Mouse (Mus musculus) megakaryocyte progenitor cell, adult 5-6 weeks (primary cell): Measurements from ENCODE around the gene Rsph6a. TPM values are rescaled to one million over a fixed set of nuclear protein-coding genes. Genes with fewer than 3 reads are reported as not detected.
A peak's percentile ranks its signal among the peaks of the same experiment; 100 is the strongest.

Source experiments
- ATAC-seq: replicated peaks from 2 replicates; pipeline ENCODE4 v1.8.0; 2016; ENCODE audit warnings: mild to moderate bottlenecking, moderate TSS enrichment, inconsistent platforms; ENCODE audit not compliant: poor library complexity
- total RNA-seq, 2 experiments: library from RNA; stranded (forward) in 1 of 2; stranded (reverse) in 1 of 2; fragments of 157-497, 149-512 nt in 1 of 2; fragments of 200-1000 nt in 1 of 2; gene quantifications; 2 replicates each; pipeline versions ENCODE4 v1.2.3 to v1.2.4; 2015 to 2017

Gene Rsph6a
- total RNA-seq, 2 experiments from 2014 or later = not detected

DNA sequence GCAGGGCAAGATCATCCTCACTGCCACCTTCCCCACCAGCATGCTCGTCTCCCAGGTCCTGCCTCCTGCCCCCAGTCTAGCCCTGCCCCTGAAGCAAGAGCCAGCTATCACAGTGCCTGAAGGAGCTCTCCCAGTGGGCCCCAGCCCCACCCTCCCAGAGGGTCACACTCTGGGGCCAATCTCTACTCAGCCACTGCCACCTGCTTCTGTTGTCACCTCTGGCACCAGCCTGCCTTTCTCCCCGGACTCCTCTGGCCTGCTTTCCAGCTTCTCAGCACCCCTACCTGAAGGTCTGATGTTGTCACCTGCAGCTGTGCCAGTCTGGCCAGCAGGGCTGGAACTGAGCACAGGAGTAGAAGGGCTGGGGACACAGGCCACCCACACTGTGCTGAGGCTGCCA lies 42.7 kb downstream of the Rsph6a start:
- no peak for ATAC-seq

GRCm38 (mm10) chr7:19097863-19098262 lies 43.4 kb downstream of the Rsph6a start:
- no peak for ATAC-seq

DNA sequence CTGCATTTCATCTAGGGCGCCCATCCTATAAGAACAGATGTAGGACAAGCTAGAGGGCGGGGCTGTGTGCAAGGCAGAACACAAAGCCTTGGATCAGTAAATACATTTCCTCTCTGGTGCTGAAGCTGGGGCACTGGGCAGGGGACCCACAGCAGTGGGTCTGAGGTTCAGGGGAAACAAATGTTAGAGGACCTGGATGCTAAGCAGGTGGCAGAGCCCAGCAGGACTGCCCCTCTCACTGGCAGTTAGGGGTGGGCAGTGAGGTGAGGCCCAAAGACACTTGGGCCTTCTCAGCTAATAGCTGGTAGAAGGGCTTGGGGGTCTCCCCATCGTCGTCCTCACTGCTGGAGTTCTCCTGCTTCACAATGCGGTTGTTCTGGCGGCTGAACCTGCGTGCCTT lies 44.3 kb downstream of the Rsph6a start:
- ATAC-seq = no peak

DNA sequence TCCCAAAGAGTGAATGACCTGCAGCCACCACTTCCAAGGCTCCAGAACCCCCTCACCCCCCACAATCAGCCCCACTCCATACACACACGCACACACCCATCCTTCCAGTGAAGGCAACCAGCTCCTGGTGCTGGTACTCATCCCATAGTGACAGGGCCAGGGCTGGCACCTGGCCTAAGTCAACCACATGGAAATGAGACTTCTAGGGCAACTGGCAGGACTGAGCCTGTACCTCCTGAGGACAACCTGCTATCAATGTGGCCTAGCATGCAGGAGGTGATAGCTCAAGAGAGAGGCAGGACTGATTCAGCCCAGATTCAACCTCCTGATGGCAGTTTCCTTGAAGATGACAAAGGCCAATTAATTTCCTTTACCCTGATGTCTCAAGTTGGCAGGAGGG lies 45.8 kb downstream of the Rsph6a start:
- ATAC-seq = no peak

DNA sequence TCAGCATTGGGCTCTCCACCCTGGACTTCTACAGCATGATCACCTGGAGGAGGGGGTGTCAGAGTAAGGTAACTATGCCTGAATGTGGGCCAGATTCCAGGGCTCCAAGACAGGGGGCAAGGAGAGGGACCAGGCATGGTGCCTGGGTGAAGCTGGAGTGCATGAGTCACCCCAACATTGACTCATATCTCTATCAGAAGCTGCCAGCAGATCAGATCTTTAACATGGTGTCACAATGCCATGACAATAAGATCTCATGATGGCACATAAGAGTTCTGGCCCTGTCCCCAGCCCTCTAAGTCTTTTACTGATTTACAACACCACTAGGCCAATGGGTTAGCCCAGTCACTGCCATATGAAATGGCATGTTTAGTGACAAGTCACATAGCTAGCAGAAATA lies 49.3 kb downstream of the Rsph6a start:
- no peak for ATAC-seq

DNA sequence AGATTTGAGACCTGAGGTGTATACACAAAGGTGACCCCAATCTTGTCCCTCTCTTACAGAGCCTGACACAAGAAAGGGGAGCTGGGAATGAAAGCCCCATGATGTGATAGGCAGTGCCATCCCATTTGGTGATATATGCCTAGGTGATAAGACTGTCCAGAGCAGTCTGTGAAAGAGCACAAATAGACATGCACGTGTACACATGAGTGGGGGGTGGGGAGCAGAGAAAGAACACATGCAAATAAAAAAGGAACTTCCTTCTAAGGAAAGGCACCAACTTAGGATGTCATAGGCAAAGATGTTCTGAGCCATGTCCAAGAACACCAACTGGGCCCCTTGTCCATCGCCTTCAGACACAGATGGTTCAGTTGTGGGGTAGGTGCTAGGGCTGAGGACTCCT lies 50.0 kb downstream of the Rsph6a start:
- no peak for ATAC-seq

GRCm38 (mm10) chr7:19107436-19107835 lies 52.9 kb downstream of the Rsph6a start:
- ATAC-seq = no peak

GRCm38 (mm10) chr7:19109565-19109964 lies 55.1 kb downstream of the Rsph6a start:
- ATAC-seq = no peak

DNA sequence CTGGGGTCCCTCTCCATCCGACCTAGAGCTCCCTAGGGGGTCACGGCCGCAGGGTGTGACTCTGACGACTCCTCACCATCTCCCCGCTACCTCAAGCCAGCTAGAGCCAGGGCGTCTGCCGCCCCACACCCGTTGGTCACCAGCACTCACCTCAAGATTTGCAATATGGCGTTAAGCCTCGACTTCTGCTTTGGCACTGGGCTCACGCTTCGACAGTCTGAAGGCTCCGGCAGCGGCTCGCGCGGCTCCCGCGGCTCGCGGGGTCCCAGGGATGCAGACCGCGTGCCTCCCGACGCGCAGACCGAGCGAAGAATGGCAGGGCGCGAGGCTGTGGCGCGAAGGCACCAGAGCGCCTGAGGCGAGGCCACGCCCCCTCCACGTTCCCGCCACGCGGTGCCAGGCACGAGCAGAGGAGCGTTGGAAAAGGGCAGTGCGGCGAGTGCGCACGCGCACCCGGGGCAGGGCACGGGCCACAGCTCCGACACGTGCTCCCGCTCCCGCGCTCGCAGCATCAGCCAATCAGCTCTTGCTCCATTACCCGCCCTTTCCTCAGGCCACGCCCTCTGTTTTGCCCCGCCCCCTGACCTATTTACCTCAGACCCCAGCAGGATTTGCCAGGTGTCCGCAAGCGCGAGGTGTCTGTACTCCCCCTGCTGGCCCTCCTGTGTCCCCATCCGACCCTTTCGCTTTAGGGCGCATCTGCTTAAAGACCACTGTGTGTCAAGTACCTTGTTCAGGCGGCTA lies 63.7 kb downstream of the Rsph6a start, which contains the start of gene Gm4969:
TSS of gene Gm4969 (minus strand) at position 341 of the 744 bp plus-strand sequence.
- peak; percentile 23 for ATAC-seq

GRCm38 (mm10) chr7:19119083-19119482 lies 64.6 kb downstream of the Rsph6a start:
- ATAC-seq = no peak

DNA sequence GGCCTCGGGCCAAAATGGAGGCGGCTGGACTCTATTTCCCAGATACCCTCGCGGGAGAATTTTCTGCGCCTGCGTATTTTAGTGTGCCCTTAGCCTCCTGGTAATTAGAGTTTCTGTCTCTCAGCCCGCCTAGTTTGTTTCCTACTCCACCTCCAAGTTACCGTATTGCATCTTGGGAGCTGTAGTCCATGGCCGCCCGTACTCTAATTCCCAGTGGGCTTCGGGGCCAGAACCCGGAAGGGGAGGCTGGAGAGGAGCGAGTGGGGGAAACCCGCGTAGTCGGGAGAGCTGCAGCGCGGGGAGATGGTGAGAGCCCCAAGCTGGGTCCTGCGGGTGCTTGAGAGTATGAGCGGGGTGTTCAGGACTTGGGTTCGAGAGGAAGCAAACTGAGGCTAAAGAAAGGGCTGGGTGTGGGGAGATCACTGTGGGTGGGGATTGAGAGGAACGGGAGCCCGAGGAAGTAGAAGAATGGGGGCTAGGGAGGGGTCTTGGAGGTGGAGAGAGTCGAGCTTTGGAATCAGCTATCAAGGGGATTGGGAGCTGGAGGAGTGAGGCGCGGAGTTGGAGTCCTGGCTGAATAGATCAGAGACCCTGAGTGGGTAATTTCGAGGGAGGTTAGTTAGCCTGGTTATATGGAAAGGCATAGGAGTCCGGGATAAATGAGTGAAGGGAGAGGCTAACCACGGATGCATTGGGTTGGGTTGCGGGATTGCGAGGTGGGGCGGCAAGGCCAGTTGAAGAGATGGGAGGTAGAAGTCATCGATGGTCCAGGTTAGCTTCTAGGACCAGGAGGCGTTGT lies 65.3 kb downstream of the Rsph6a start, which contains the start of gene Fbxo46:
TSS of gene Fbxo46 (plus strand) at position 229 of the 799 bp plus-strand sequence.
- peak; percentile 99 for ATAC-seq

DNA sequence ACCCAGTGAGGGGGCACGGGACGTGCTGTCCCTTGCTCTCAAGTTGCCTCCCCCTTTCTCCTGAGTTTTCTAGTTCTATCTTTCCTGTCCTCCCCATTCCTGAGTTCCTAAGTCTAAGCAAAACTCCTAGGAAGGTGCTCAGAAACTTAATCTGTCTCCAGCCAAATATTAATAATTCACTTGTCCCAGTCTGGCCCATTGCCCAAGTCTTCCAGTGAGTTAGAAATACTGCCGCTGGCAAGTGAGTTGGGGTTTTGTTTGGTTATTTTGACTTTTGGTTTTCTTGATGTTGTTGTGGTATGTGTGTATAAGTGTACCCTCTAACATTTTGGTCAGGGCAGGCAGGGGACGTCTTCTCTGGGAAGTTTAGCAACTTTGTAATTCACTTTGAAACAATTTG lies 67.2 kb downstream of the Rsph6a start:
- ATAC-seq = no peak

Other genes with a start within 250 kb of the Rsph6a start
- gene Psg17, start 233.1 kb upstream of the Rsph6a start, total RNA-seq (2015) = not detected in 2 replicates
- not detected in 2 replicates for gene Psg17, start 233.1 kb upstream of the Rsph6a start, total RNA-seq (2017)
- 0.15 and 0.44 TPM in 2 replicates for gene Mill2, start 214.7 kb upstream of the Rsph6a start, total RNA-seq (2015)
- 0.75 TPM in 1 of 2 replicates, not detected in the other for gene Mill2, start 214.7 kb upstream of the Rsph6a start, total RNA-seq (2017)
- gene Pglyrp1, start 183.4 kb upstream of the Rsph6a start, total RNA-seq (2015) = 264 and 265 TPM in 2 replicates
- gene Pglyrp1, start 183.4 kb upstream of the Rsph6a start, total RNA-seq (2017) = 31.3 and 35.6 TPM in 2 replicates
- 11.9 and 14.1 TPM in 2 replicates for gene Ccdc61, start 144.3 kb upstream of the Rsph6a start, total RNA-seq (2015)
- gene Ccdc61, start 144.3 kb upstream of the Rsph6a start, total RNA-seq (2017) = 11.3 and 17.0 TPM in 2 replicates
- not detected in 2 replicates for gene Nova2, start 128.8 kb upstream of the Rsph6a start, total RNA-seq (2015)
- not detected in 2 replicates for gene Nova2, start 128.8 kb upstream of the Rsph6a start, total RNA-seq (2017)
- not detected in 2 replicates for gene Nanos2, start 67.3 kb upstream of the Rsph6a start, total RNA-seq (2015)
- gene Nanos2, start 67.3 kb upstream of the Rsph6a start, total RNA-seq (2017) = not detected in 2 replicates
- gene Mypop, start 63.4 kb upstream of the Rsph6a start, total RNA-seq (2015) = 0.17 TPM in 1 of 2 replicates, not detected in the other
- gene Mypop, start 63.4 kb upstream of the Rsph6a start, total RNA-seq (2017) = not detected in 2 replicates
- 16.4 and 16.8 TPM in 2 replicates for gene Irf2bp1, start 50.6 kb upstream of the Rsph6a start, total RNA-seq (2015)
- gene Irf2bp1, start 50.6 kb upstream of the Rsph6a start, total RNA-seq (2017) = 12.5 and 13.1 TPM in 2 replicates
- not detected in 2 replicates for gene Foxa3, start 31.2 kb upstream of the Rsph6a start, total RNA-seq (2015)
- not detected in 2 replicates for gene Foxa3, start 31.2 kb upstream of the Rsph6a start, total RNA-seq (2017)
- gene Sympk, start 30.3 kb upstream of the Rsph6a start, total RNA-seq (2015) = 58.1 and 74.7 TPM in 2 replicates
- gene Sympk, start 30.3 kb upstream of the Rsph6a start, total RNA-seq (2017) = 44.9 and 48.6 TPM in 2 replicates
- 4.4 and 5.5 TPM in 2 replicates for gene Dmwd, start 21.5 kb downstream of the Rsph6a start, total RNA-seq (2015)
- 1.5 and 2.3 TPM in 2 replicates for gene Dmwd, start 21.5 kb downstream of the Rsph6a start, total RNA-seq (2017)
- gene Dmpk, start 29.2 kb downstream of the Rsph6a start, total RNA-seq (2015) = 0.78 and 1.9 TPM in 2 replicates
- 0.84 TPM in 1 of 2 replicates, not detected in the other for gene Dmpk, start 29.2 kb downstream of the Rsph6a start, total RNA-seq (2017)
- gene Six5, start 39.9 kb downstream of the Rsph6a start, total RNA-seq (2015) = 2.8 and 3.9 TPM in 2 replicates
- gene Six5, start 39.9 kb downstream of the Rsph6a start, total RNA-seq (2017) = 2.3 and 2.4 TPM in 2 replicates
- 0.24 and 0.57 TPM in 2 replicates for gene Gm4969, start 63.7 kb downstream of the Rsph6a start, total RNA-seq (2015)
- 0.03 and 0.42 TPM in 2 replicates for gene Gm4969, start 63.7 kb downstream of the Rsph6a start, total RNA-seq (2017)
- 2.0 and 2.1 TPM in 2 replicates for gene Fbxo46, start 65.2 kb downstream of the Rsph6a start, total RNA-seq (2015)
- gene Fbxo46, start 65.2 kb downstream of the Rsph6a start, total RNA-seq (2017) = 4.2 and 5.0 TPM in 2 replicates
- 6.5 and 6.9 TPM in 2 replicates for gene Qpctl, start 94.6 kb downstream of the Rsph6a start, total RNA-seq (2015)
- gene Qpctl, start 94.6 kb downstream of the Rsph6a start, total RNA-seq (2017) = 3.4 and 5.6 TPM in 2 replicates
- gene Snrpd2, start 95.0 kb downstream of the Rsph6a start, total RNA-seq (2015) = 106 and 117 TPM in 2 replicates
- gene Snrpd2, start 95.0 kb downstream of the Rsph6a start, total RNA-seq (2017) = 78.6 and 83.9 TPM in 2 replicates
- not detected in 2 replicates for gene Gipr, start 111.4 kb downstream of the Rsph6a start, total RNA-seq (2015)
- not detected in 2 replicates for gene Gipr, start 111.4 kb downstream of the Rsph6a start, total RNA-seq (2017)
- 4.3 and 5.5 TPM in 2 replicates for gene Eml2, start 121.7 kb downstream of the Rsph6a start, total RNA-seq (2015)
- 8.0 and 15.1 TPM in 2 replicates for gene Eml2, start 121.7 kb downstream of the Rsph6a start, total RNA-seq (2017)
- 0.12 TPM in 1 of 2 replicates, not detected in the other for gene Gpr4, start 157.8 kb downstream of the Rsph6a start, total RNA-seq (2015)
- gene Gpr4, start 157.8 kb downstream of the Rsph6a start, total RNA-seq (2017) = not detected in 2 replicates
- 12.4 and 16.1 TPM in 2 replicates for gene Opa3, start 173.6 kb downstream of the Rsph6a start, total RNA-seq (2015)
- 19.9 and 25.0 TPM in 2 replicates for gene Opa3, start 173.6 kb downstream of the Rsph6a start, total RNA-seq (2017)
- 46.7 and 49.6 TPM in 2 replicates for gene Vasp, start 217.1 kb downstream of the Rsph6a start, total RNA-seq (2015)
- 71.0 and 73.0 TPM in 2 replicates for gene Vasp, start 217.1 kb downstream of the Rsph6a start, total RNA-seq (2017)
- 0.20 TPM in 1 of 2 replicates, not detected in the other for gene Ppm1n, start 225.4 kb downstream of the Rsph6a start, total RNA-seq (2015)
- gene Ppm1n, start 225.4 kb downstream of the Rsph6a start, total RNA-seq (2017) = not detected in 2 replicates
- gene Rtn2, start 227.9 kb downstream of the Rsph6a start, total RNA-seq (2015) = not detected in 2 replicates
- gene Rtn2, start 227.9 kb downstream of the Rsph6a start, total RNA-seq (2017) = not detected in 2 replicates